9 mouse cellular contexts compared by ENCODE assay signal in the genomic region with DNA sequence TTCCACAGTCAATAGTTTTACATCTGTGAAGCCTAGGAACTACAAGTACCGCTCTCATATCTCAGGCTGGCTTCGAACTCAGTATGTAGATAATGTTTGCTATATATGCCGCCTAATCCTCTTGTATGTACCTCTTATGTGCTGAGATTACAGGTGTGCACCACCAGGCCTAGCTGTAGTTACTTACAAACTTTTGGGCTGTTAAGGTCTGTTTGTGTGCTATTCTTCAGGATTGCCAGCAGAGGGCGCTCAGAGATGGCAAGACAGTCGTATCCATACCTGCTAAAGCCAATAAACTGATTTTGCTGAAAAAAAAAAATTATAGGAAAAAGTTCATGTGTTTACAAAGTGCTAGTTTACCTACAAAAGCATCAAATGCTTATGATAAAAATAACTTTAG.
A peak's percentile ranks its signal among the peaks of the same experiment; 100 is the strongest.
DNase-seq lines count a peak whose midpoint lies in the region; ATAC-seq and TF ChIP-seq lines count a peak whose summit lies in the region.
"Had no signal": no experiment of that assay in that cellular context is flagged by ENCODE, and none has a peak within 500 bp of the region (broad histone marks: within the 10 kb centered on the region; RNA-seq: fewer than 3 reads in every experiment).

No protein-coding gene starts in this region.

- no peaks in the 10 kb centered on the region for H3K36me3 ChIP-seq in G1E (replicated peaks)
- H3K36me3 ChIP-seq in forebrain, embryonic 12.5 days (replicated peaks): no peaks in the 10 kb centered on the region
- H3K36me3 ChIP-seq in neural tube, embryonic 14.5 days (ENCODE audit: control insufficient read depth, insufficient read depth, low read length): no peaks in the 10 kb centered on the region
- H3K36me3 ChIP-seq: heart, embryonic 13.5 days had no signal

- ATAC-seq in G1E (ENCODE audit: extremely low read depth, insufficient number of reproducible peaks, low FRiP score, poor library complexity, severe bottlenecking): peak; percentile 49
- peak; percentile 61; the same call in 1 of the 2 replicates for ATAC-seq in forebrain, embryonic 12.5 days (ENCODE audit: low FRiP score)
- ATAC-seq in neural tube, embryonic 14.5 days (ENCODE audit: low read depth): peak; percentile 76

- H3K4me1 ChIP-seq in G1E (ENCODE audit: insufficient read depth, low read depth, low read length): peaks cover 29% of the 10 kb centered on the region
- no peaks in the 10 kb centered on the region for H3K4me1 ChIP-seq in forebrain, embryonic 12.5 days
- H3K4me1 ChIP-seq in neural tube, embryonic 14.5 days (ENCODE audit: control insufficient read depth, insufficient read depth, low read length): no peaks in the 10 kb centered on the region
- H3K4me1 ChIP-seq: heart, embryonic 13.5 days had no signal

- DNase-seq in left cerebral cortex, adult 2 months (ENCODE audit: extremely low spot score in 1 of 2, low spot score in 2 of 2): peak; percentile 20 to 46
- DNase-seq in left cerebral cortex, adult 8-10 months (ENCODE audit: low spot score in 2 of 2): no peak
- DNase-seq in G1E (ENCODE audit: low spot score): no peak
- peak; percentile 61 for DNase-seq in brain, embryonic 18.5 days (ENCODE audit: low read depth, low spot score)
- peak; percentile 23 to 36 for DNase-seq in left cerebral cortex, postnatal 14 days (ENCODE audit: low spot score in 2 of 2)
- DNase-seq in spleen, postnatal 14 days (ENCODE audit: low spot score in 2 of 2): no peak

- no peaks in the 10 kb centered on the region for H3K9me3 ChIP-seq in G1E (replicated peaks)
- H3K9me3 ChIP-seq in forebrain, embryonic 12.5 days: no peaks in the 10 kb centered on the region
- H3K9me3 ChIP-seq in neural tube, embryonic 14.5 days (ENCODE audit: control insufficient read depth, low read length): no peaks in the 10 kb centered on the region
- H3K9me3 ChIP-seq: heart, embryonic 13.5 days had no signal

- 0 out of 2 replicates have a peak, but pooled peaks cover 3% of the 10 kb centered on the region for H3K27me3 ChIP-seq in G1E (ENCODE audit: insufficient read depth, low read length)
- H3K27me3 ChIP-seq in forebrain, embryonic 12.5 days: no peaks in the 10 kb centered on the region
- H3K27me3 ChIP-seq in neural tube, embryonic 14.5 days (ENCODE audit: control insufficient read depth, insufficient read depth, low read length): no peaks in the 10 kb centered on the region
- H3K27me3 ChIP-seq: heart, embryonic 13.5 days had no signal

- peak; percentile 90 for TF ChIP-seq CTCF in left cerebral cortex, adult 2 months (IDR thresholded peaks at IDR 0.05)
- peak; percentile 68 for TF ChIP-seq CTCF in G1E (IDR thresholded peaks at IDR 0.05; ENCODE audit: low read depth, low read length)

- no peak overlapping the region for H3K4me3 ChIP-seq in left cerebral cortex, adult 2 months
- no peak overlapping the region for H3K4me3 ChIP-seq in G1E (ENCODE audit: low read depth, low read length)
- no peak overlapping the region for H3K4me3 ChIP-seq in forebrain, embryonic 12.5 days (replicated peaks)
- no peak overlapping the region for H3K4me3 ChIP-seq in neural tube, embryonic 14.5 days (ENCODE audit: low read depth, low read length)
- H3K4me3 ChIP-seq: heart, embryonic 13.5 days had no signal

- intact Hi-C loops in left cerebral cortex, adult 2 months (cut with DNase I): loop anchor here (2.0 kb wide), 1 partner anchor 1022 kb away; no protein-coding TSS in a partner anchor
- intact Hi-C loops in left cerebral cortex, postnatal 14 days (cut with DNase I): loop anchor here (2.0 kb wide), 1 partner anchor 1022 kb away; no protein-coding TSS in a partner anchor

- H3K9ac ChIP-seq in forebrain, embryonic 12.5 days: no peak overlapping the region
- no peak overlapping the region for H3K9ac ChIP-seq in neural tube, embryonic 14.5 days (replicated peaks; ENCODE audit: low read depth, low read length)
- H3K9ac ChIP-seq: heart, embryonic 13.5 days had no signal

- H3K4me2 ChIP-seq in forebrain, embryonic 12.5 days: no peak overlapping the region
- H3K4me2 ChIP-seq in neural tube, embryonic 14.5 days (ENCODE audit: low read depth, low read length): no peak overlapping the region
- H3K4me2 ChIP-seq: heart, embryonic 13.5 days had no signal

- 25% methylated on average over 5 of the region's 5 CpGs for WGBS in forebrain, embryonic 12.5 days
- WGBS in neural tube, embryonic 14.5 days: 28% methylated on average over 5 of the region's 5 CpGs

- H3K27ac ChIP-seq in left cerebral cortex, adult 2 months: no peak overlapping the region
- no peak overlapping the region for H3K27ac ChIP-seq in forebrain, embryonic 12.5 days
- H3K27ac ChIP-seq in neural tube, embryonic 14.5 days (ENCODE audit: low read depth, low read length): no peak overlapping the region
- H3K27ac ChIP-seq: heart, embryonic 13.5 days had no signal

Comparison
In these comparisons a context has a peak if more than half of its experiments do, and no peak if none do; other contexts are left out.
1. DNase-seq: peak in left cerebral cortex, adult 2 months (2 of 2), brain, embryonic 18.5 days (single experiment) and left cerebral cortex, postnatal 14 days (2 of 2); none in left cerebral cortex, adult 8-10 months (0 of 2), G1E (single experiment) and spleen, postnatal 14 days (0 of 2).
2. Peak in every context shown above with its lines, with median percentiles within 50 percentile points of each other: ATAC-seq.